Mouse (Mus musculus): ENCODE data around the gene Gypa.

DNA sequence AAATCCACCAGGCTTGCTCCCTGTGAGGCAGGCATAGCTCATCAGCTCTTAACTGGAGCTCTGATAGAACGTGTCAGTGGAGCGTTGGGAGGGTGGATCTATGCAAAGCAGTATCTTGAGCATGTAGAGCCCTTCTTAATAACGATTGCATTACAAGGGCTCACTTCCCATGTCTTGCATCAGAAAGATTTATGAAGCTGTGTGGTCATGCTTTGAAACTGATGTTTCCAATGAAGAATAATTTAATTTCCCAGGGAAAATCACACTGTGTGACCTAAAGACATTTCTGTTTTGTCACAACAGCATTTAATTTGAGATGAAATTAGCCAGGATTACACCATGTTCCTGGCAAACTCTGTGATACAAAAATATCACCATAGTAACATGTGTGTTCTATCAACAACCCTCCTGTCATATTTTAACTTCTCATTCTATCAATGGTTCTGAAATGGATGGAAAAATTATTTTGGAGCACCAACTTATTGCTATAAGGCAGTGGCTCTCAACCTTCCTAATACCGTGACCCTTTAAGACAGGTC lies 49.0 kb upstream of the Gypa start:
- TF ChIP-seq HCFC1 (IDR thresholded peaks at IDR 0.05; ENCODE audit: borderline replicate concordance, insufficient read depth, low read length) (no peak), MAFK (IDR thresholded peaks at IDR 0.05; ENCODE audit: insufficient read depth, low read depth, low read length) (no peak), ZC3H11A (IDR thresholded peaks at IDR 0.05; ENCODE audit: borderline replicate concordance, low read depth, low read length) (no peak), CHD2 (IDR thresholded peaks at IDR 0.05; ENCODE audit: low read depth, low read length) (no peak)

All from ES-E14 (cell line).